Mouse (Mus musculus): Measurements from ENCODE around the gene Asb4.

- TF ChIP-seq EP300 (IDR thresholded peaks at IDR 0.05; ENCODE audit: low read length) (no peak), CTCF (conservative IDR thresholded peaks at IDR 0.05 in 1 of 2, IDR thresholded peaks at IDR 0.05 in 1 of 2; ENCODE audit: low read depth in 2 of 2, low read length in 2 of 2) (no peak), CHD1 (IDR thresholded peaks at IDR 0.05; ENCODE audit: low read depth, low read length) (no peak), NELFE (IDR thresholded peaks at IDR 0.05; ENCODE audit: low read depth, low read length) (no peak), GABPA (IDR thresholded peaks at IDR 0.05; ENCODE audit: insufficient replicate concordance, low read depth, low read length) (no peak), MXI1 (IDR thresholded peaks at IDR 0.05; ENCODE audit: low read depth, low read length) (no peak), MYC (IDR thresholded peaks at IDR 0.05; ENCODE audit: low read depth, low read length) (no peak), ZKSCAN1 (IDR thresholded peaks at IDR 0.05; ENCODE audit: borderline replicate concordance, low read depth, low read length) (no peak), TCF12 (IDR thresholded peaks at IDR 0.05; ENCODE audit: low read depth, low read length) (no peak), USF1 (IDR thresholded peaks at IDR 0.05; ENCODE audit: low read depth, low read length) (no peak), POLR2A (IDR thresholded peaks at IDR 0.05; ENCODE audit: low read depth, low read length) (no peak), ZC3H11A (IDR thresholded peaks at IDR 0.05; ENCODE audit: low read depth, low read length) (no peak)
Measured at GRCm38 (mm10) chr6:5357873-5358272, 25.3 kb upstream of the Asb4 start.

All from CH12.LX (cell line).